Mouse (Mus musculus) E14TG2a.4 (cell line): Measurements from ENCODE around the gene Lrrtm4.

Experiments used
- H3K27me3 ChIP-seq: 2 replicates; pipeline ENCODE4 v1.6.1; 2014; ENCODE audit warnings: low read length, control low read depth; ENCODE audit not compliant: insufficient read depth
- H3K36me3 ChIP-seq: 2 replicates; pipeline ENCODE4 v1.6.1; 2014; ENCODE audit warnings: low read length, control low read depth; ENCODE audit not compliant: insufficient read depth
- H3K4me1 ChIP-seq: replicated peaks from 2 replicates; pipeline ENCODE4 v1.6.1; 2014; ENCODE audit warnings: low read depth, low read length, control low read depth
- H3K4me3 ChIP-seq: replicated peaks from 2 replicates; pipeline ENCODE4 v1.5.1; 2014; ENCODE audit warnings: mild to moderate bottlenecking, low read length
- H3K9me3 ChIP-seq: 2 replicates; pipeline ENCODE4 v1.6.1; 2014; ENCODE audit warnings: low read length, control low read depth
- CTCF ChIP-seq: conservative IDR thresholded peaks from 2 replicates; pipeline ENCODE4 v1.5.1; 2014; ENCODE audit warnings: low read length
- NANOG ChIP-seq: IDR thresholded peaks from 2 replicates; pipeline ENCODE4 v1.6.1; 2014; ENCODE audit warnings: borderline replicate concordance, low read length, mixed read lengths
- POU5F1 ChIP-seq: IDR thresholded peaks from 2 replicates; pipeline ENCODE4 v1.6.1; 2014; ENCODE audit warnings: low read length, borderline replicate concordance

Gene Lrrtm4

GRCm38 (mm10) chr6:80553398-80553797 is 534.7 kb downstream of the Lrrtm4 start:
- Histone ChIP-seq H3K4me3 (no peak overlapping the region), H3K9me3 (no peaks in the 10 kb centered on the region), H3K36me3 (no peaks in the 10 kb centered on the region), H3K4me1 (peaks cover 4% of the 10 kb centered on the region; the same call in 1 of the 2 replicates), H3K27me3 (peaks cover 10% of the 10 kb centered on the region)
- TF ChIP-seq CTCF (no peak), POU5F1 (no peak), NANOG (no peak)

- TF ChIP-seq NANOG (no peak), CTCF (no peak), POU5F1 (no peak)
Observed at GRCm38 (mm10) chr6:80554991-80555390, 536.3 kb downstream of the Lrrtm4 start.

GRCm38 (mm10) chr6:80577227-80577626 is 558.5 kb downstream of the Lrrtm4 start:
- no peaks in the 10 kb centered on the region for H3K27me3 ChIP-seq
- H3K9me3 ChIP-seq: no peaks in the 10 kb centered on the region
- no peak for TF ChIP-seq NANOG
- no peak for TF ChIP-seq POU5F1
- no peak for TF ChIP-seq CTCF
- H3K36me3 ChIP-seq: no peaks in the 10 kb centered on the region
- H3K4me3 ChIP-seq: no peak overlapping the region
- H3K4me1 ChIP-seq: no peaks in the 10 kb centered on the region

More at GRCm38 (mm10) chr6:80554991-80555390, 536.3 kb downstream of the Lrrtm4 start:
- H3K9me3 ChIP-seq: no peaks in the 10 kb centered on the region
- H3K4me3 ChIP-seq: no peak overlapping the region
- H3K27me3 ChIP-seq: peaks cover 5% of the 10 kb centered on the region
- H3K36me3 ChIP-seq: no peaks in the 10 kb centered on the region
- H3K4me1 ChIP-seq: peaks cover 7% of the 10 kb centered on the region

GRCm38 (mm10) chr6:80582225-80582624 is 563.5 kb downstream of the Lrrtm4 start:
- Histone ChIP-seq H3K27me3 (no peaks in the 10 kb centered on the region), H3K4me1 (no peaks in the 10 kb centered on the region), H3K4me3 (no peak overlapping the region), H3K36me3 (no peaks in the 10 kb centered on the region), H3K9me3 (peaks cover 17% of the 10 kb centered on the region)
- TF ChIP-seq NANOG (no peak), CTCF (no peak)

GRCm38 (mm10) chr6:80589776-80590175 is 571.1 kb downstream of the Lrrtm4 start:
- Histone ChIP-seq H3K4me1 (peaks cover 26% of the 10 kb centered on the region), H3K27me3 (no peaks in the 10 kb centered on the region), H3K4me3 (no peak overlapping the region), H3K9me3 (peaks cover under 1% of the 10 kb centered on the region; the same call in 1 of the 2 replicates), H3K36me3 (0 out of 2 replicates have a peak, but pooled peaks cover 4% of the 10 kb centered on the region)
- peak; percentile 96 for TF ChIP-seq NANOG
- no peak for TF ChIP-seq POU5F1
- no peak for TF ChIP-seq CTCF

- no peaks in the 10 kb centered on the region for H3K36me3 ChIP-seq
- no peak for TF ChIP-seq CTCF
- no peak for TF ChIP-seq NANOG
- TF ChIP-seq POU5F1: no peak
Observed at GRCm38 (mm10) chr6:80619508-80619907, 600.8 kb downstream of the Lrrtm4 start.

GRCm38 (mm10) chr6:80622676-80623334 is 604.1 kb downstream of the Lrrtm4 start:
- Histone ChIP-seq H3K9me3 (no peaks in the 10 kb centered on the region), H3K4me3 (no peak overlapping the region), H3K36me3 (no peaks in the 10 kb centered on the region), H3K27me3 (no peaks in the 10 kb centered on the region), H3K4me1 (no peaks in the 10 kb centered on the region)
- no peak for TF ChIP-seq NANOG
- no peak for TF ChIP-seq CTCF
- TF ChIP-seq POU5F1: no peak

More at GRCm38 (mm10) chr6:80619508-80619907, 600.8 kb downstream of the Lrrtm4 start:
- Histone ChIP-seq H3K27me3 (no peaks in the 10 kb centered on the region), H3K9me3 (no peaks in the 10 kb centered on the region), H3K4me3 (no peak overlapping the region), H3K4me1 (no peaks in the 10 kb centered on the region)

- Histone ChIP-seq H3K27me3 (no peaks in the 10 kb centered on the region), H3K4me3 (no peak overlapping the region), H3K9me3 (no peaks in the 10 kb centered on the region), H3K36me3 (no peaks in the 10 kb centered on the region), H3K4me1 (no peaks in the 10 kb centered on the region)
- TF ChIP-seq CTCF: no peak
- no peak for TF ChIP-seq NANOG
- TF ChIP-seq POU5F1: no peak
Observed at GRCm38 (mm10) chr6:80625509-80625908, 606.8 kb downstream of the Lrrtm4 start.

GRCm38 (mm10) chr6:80662729-80663128 is 644.1 kb downstream of the Lrrtm4 start:
- Histone ChIP-seq H3K36me3 (no peaks in the 10 kb centered on the region), H3K4me1 (no peaks in the 10 kb centered on the region), H3K4me3 (no peak overlapping the region), H3K27me3 (no peaks in the 10 kb centered on the region), H3K9me3 (peaks cover 18% of the 10 kb centered on the region)
- no peak for TF ChIP-seq CTCF
- no peak for TF ChIP-seq POU5F1
- TF ChIP-seq NANOG: no peak
